Mouse (Mus musculus) lung, embryonic 15.5 days (tissue): ENCODE measurements around the gene Fhad1. TPM values are rescaled to one million over a fixed set of nuclear protein-coding genes. Genes with fewer than 3 reads are reported as not detected.
A peak's percentile ranks its signal among the peaks of the same experiment; 100 is the strongest.

ENCODE experiments used
- ATAC-seq: fragments of 200-750 bp; cut with Nextera tagmentation; 2 replicates; pipeline ENCODE4 v1.8.0; 2017; ENCODE audit warnings: moderate number of reproducible peaks, borderline replicate concordance; ENCODE audit not compliant: low FRiP score, low TSS enrichment; ENCODE audit errors: extremely low read depth
- H3K27ac ChIP-seq: fragments of 300-500 bp; sonication (generic); 2 replicates; pipeline ENCODE4 v1.5.1; 2015; ENCODE audit warnings: moderate library complexity, mild to moderate bottlenecking, inconsistent platforms
- H3K27me3 ChIP-seq: fragments of 300-500 bp; sonication (generic); 2 replicates; pipeline ENCODE4 v1.6.1; 2015; ENCODE audit warnings: inconsistent platforms
- H3K36me3 ChIP-seq: fragments of 300-500 bp; sonication (generic); 2 replicates; pipeline ENCODE4 v1.6.1; 2015; ENCODE audit warnings: inconsistent platforms
- H3K4me1 ChIP-seq: fragments of 300-500 bp; sonication (generic); 2 replicates; pipeline ENCODE4 v1.6.1; 2015; ENCODE audit warnings: inconsistent platforms
- H3K4me2 ChIP-seq: fragments of 300-500 bp; sonication (generic); 2 replicates; pipeline ENCODE4 v1.6.1; 2015; ENCODE audit warnings: inconsistent platforms, mild to moderate bottlenecking, moderate library complexity
- H3K4me3 ChIP-seq: fragments of 300-500 bp; sonication (generic); 2 replicates; pipeline ENCODE4 v1.5.1; 2015; ENCODE audit warnings: mild to moderate bottlenecking, inconsistent platforms
- H3K9ac ChIP-seq: fragments of 300-500 bp; sonication (generic); 2 replicates; pipeline ENCODE4 v1.6.1; 2015; ENCODE audit warnings: inconsistent platforms
- H3K9me3 ChIP-seq: fragments of 300-500 bp; sonication (generic); 2 replicates; pipeline ENCODE4 v1.6.1; 2016; ENCODE audit warnings: inconsistent platforms
- WGBS: fragments of 180-500 bp; shearing (Covaris S2); methylation state at CpG from one replicate; pipeline ENCODE4 v1.1.7; 2015; 5-methylcytosine and 5-hydroxymethylcytosine counted together
- polyA plus RNA-seq: library from polyadenylated mRNA; unstranded; fragments of >200 nt; fragmentation: Nextera tagmentation; extraction: Ambion mirVana; gene quantifications from 2 replicates; pipeline ENCODE4 v1.2.1, GENCODE M21; 2015

The Fhad1 gene
- polyA plus RNA-seq, 1 experiment from 2014 or later, result 1.7 TPM

DNA sequence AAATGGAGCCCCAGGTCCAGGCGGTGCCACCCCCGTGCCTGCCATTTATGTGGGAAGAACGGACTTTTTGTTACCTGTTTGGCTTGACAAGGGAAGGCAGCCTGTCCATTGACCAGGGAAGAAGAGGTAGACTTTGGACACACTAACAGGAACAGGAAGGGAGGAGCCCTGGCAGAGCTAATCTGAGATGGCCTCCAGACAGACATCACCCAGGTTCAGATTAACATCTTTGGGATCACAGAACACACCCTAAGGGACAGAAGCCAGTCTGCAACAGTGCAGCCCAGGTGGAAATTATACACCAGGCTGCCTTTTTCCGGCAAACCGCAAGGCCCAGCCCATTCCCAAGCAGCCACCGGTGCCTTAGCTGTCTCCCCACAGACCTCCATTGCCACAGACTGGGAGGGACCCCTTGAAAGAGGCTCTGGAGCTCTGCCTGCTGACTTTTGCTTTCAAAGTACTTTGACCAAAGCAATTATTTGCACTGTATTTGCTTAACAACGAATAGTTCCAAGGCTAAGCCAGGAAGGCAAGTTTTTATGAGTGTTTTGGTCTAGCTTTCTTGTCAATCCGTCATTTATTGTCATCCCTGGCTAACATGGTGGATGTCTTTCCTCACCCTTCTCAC, 121.6 kb downstream of the Fhad1 start:
- WGBS, result 75% methylated on average over 8 of the region's 8 CpGs
- Histone ChIP-seq H3K27ac (no peak overlapping the region), H3K36me3 (no peaks in the 10 kb centered on the region), H3K9me3 (no peaks in the 10 kb centered on the region), H3K4me2 (no peak overlapping the region), H3K4me1 (peaks cover 21% of the 10 kb centered on the region), H3K27me3 (no peaks in the 10 kb centered on the region), H3K9ac (no peak overlapping the region), H3K4me3 (no peak overlapping the region)
- no peak for ATAC-seq

DNA sequence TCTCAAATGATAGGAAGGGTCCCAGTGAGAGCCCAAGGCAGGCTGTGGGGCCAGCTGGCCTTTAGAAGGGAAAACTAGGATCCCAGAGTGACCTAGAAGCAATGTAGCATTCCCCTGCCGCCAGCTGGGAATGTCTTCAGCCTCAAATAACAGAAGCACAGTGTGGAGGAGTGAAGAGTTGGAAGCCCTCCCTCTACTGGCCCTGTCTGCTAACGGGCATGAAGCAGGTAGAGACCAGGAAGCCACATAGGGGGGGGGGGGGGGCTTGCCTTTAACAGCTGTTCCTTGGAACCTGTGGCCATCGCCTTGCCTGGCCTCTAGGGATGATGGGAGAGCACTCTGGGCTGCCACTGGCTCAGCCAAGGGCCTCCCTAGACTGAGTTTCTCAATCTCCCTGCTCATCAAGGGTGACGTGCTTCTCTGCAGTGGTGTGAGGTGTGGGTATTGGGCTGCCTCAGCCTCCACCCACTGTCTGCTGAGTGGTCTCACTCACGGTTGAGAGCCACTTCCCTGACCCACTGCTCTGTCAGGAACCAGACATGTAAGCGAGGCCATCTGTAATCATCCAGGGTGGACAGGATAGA, 128.4 kb downstream of the Fhad1 start:
- Histone ChIP-seq H3K4me2 (no peak overlapping the region), H3K27ac (no peak overlapping the region), H3K9me3 (no peaks in the 10 kb centered on the region), H3K9ac (no peak overlapping the region), H3K36me3 (no peaks in the 10 kb centered on the region), H3K4me3 (no peak overlapping the region), H3K27me3 (no peaks in the 10 kb centered on the region), H3K4me1 (peaks cover 12% of the 10 kb centered on the region)
- 33% methylated on average over 6 of the region's 6 CpGs for WGBS
- no peak for ATAC-seq

DNA sequence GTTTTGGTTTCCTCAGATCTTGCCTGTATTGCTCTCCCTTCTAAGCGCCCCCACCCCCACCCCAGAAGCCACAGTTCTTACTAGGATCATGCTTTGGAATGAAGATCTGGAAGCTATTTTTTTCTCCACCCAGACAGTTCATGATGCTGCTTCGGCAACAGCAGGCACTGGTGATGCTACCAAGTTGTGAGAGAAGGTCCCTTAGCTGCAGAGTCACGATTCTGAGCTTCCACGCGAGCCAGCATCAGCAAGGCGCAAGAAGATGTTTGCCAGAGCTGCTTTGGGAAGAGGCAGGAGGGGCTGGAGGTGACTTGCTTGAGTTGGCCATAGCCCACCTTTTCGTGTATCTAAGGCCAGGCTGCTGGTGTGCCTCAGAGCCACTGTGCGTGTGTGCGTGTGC, 129.4 kb downstream of the Fhad1 start:
- Histone ChIP-seq H3K9ac (no peak overlapping the region), H3K27me3 (no peaks in the 10 kb centered on the region), H3K27ac (no peak overlapping the region), H3K36me3 (no peaks in the 10 kb centered on the region), H3K4me1 (peaks cover 15% of the 10 kb centered on the region), H3K9me3 (no peaks in the 10 kb centered on the region), H3K4me3 (no peak overlapping the region), H3K4me2 (no peak overlapping the region)
- ATAC-seq, result no peak
- WGBS, result 61% methylated on average over 9 of the region's 9 CpGs

GRCm38 (mm10) chr4:141882858-141883257, 132.0 kb downstream of the Fhad1 start:
- Histone ChIP-seq H3K9me3 (no peaks in the 10 kb centered on the region), H3K27me3 (no peaks in the 10 kb centered on the region), H3K4me2 (no peak overlapping the region), H3K4me1 (peaks cover 22% of the 10 kb centered on the region), H3K27ac (no peak overlapping the region), H3K4me3 (no peak overlapping the region), H3K36me3 (no peaks in the 10 kb centered on the region), H3K9ac (no peak overlapping the region)
- no peak for ATAC-seq
- WGBS, result 82% methylated on average over 7 of the region's 7 CpGs

- WGBS, result 39% methylated on average over 5 of the region's 5 CpGs
- no peak overlapping the region for H3K4me2 ChIP-seq
- no peak overlapping the region for H3K9ac ChIP-seq
- H3K27ac ChIP-seq, result no peak overlapping the region
- peaks cover 22% of the 10 kb centered on the region for H3K4me1 ChIP-seq
- H3K4me3 ChIP-seq, result no peak overlapping the region
- no peaks in the 10 kb centered on the region for H3K36me3 ChIP-seq
- no peak for ATAC-seq
- H3K27me3 ChIP-seq, result 0 out of 2 replicates have a peak, but pooled peaks cover 4% of the 10 kb centered on the region
- no peaks in the 10 kb centered on the region for H3K9me3 ChIP-seq
Observed at GRCm38 (mm10) chr4:141881950-141882349, 132.9 kb downstream of the Fhad1 start.

- WGBS, result 36% methylated on average over 10 of the region's 10 CpGs
- Histone ChIP-seq H3K9me3 (no peaks in the 10 kb centered on the region), H3K4me3 (no peak overlapping the region), H3K36me3 (no peaks in the 10 kb centered on the region), H3K9ac (no peak overlapping the region), H3K27ac (no peak overlapping the region), H3K4me2 (no peak overlapping the region), H3K27me3 (0 out of 2 replicates have a peak, but pooled peaks cover 4% of the 10 kb centered on the region), H3K4me1 (peaks cover 22% of the 10 kb centered on the region)
- no peak for ATAC-seq
Observed at GRCm38 (mm10) chr4:141881289-141881914, 133.5 kb downstream of the Fhad1 start.

DNA sequence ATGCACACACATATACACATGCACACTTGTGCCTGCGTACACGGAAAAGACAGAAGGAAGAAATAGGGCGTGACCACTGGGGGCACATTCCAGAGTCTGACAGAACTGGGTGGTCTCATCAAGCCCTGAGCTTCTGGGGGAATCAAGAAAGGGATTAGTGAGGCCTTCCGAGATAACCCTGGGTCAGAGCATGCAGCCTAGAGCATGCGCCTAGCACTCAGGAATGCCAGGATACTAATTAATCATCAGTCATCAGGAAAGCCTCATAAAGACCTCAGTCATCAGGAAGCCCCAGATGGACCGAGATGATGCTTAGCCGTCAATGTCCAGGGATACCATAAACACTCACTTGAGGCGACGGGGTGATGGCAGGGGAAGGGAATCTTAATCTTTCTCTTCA, 135.0 kb downstream of the Fhad1 start:
- Histone ChIP-seq H3K27ac (no peak overlapping the region), H3K4me1 (peaks cover 30% of the 10 kb centered on the region), H3K36me3 (no peaks in the 10 kb centered on the region), H3K27me3 (peaks cover 10% of the 10 kb centered on the region; the same call in 1 of the 2 replicates), H3K9me3 (no peaks in the 10 kb centered on the region), H3K9ac (no peak overlapping the region), H3K4me3 (no peak overlapping the region), H3K4me2 (no peak overlapping the region)
- ATAC-seq, result no peak
- 42% methylated on average over 9 of the region's 9 CpGs for WGBS

GRCm38 (mm10) chr4:141879074-141879473, 135.8 kb downstream of the Fhad1 start:
- 0 out of 2 replicates have a peak overlapping the region, but pooled peaks have one; percentile 7 for H3K27ac ChIP-seq
- peaks cover 10% of the 10 kb centered on the region; the same call in 1 of the 2 replicates for H3K27me3 ChIP-seq
- no peaks in the 10 kb centered on the region for H3K36me3 ChIP-seq
- no peaks in the 10 kb centered on the region for H3K9me3 ChIP-seq
- no peak overlapping the region for H3K4me2 ChIP-seq
- 54% methylated on average over 4 of the region's 4 CpGs for WGBS
- no peak overlapping the region for H3K4me3 ChIP-seq
- no peak for ATAC-seq
- peaks cover 30% of the 10 kb centered on the region for H3K4me1 ChIP-seq
- H3K9ac ChIP-seq, result no peak overlapping the region

DNA sequence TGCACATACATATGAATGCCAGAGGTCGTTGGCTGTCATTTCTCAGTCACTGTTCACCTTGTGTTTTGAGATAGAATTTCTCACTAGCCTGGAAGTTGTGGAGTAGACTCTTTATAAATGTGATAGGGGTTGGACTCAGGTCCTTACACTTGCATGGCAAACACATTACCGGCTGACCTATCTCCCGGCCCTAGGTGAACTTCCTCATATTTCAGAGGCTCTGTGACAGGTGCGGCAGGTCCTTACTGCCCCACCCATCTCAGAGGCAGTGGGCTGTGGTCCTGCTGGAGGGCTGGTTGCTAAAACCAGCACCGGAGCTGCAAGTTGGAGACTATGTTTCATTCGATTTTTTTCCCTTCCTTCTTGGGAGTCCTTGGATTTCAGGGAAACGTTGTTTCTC, 136.3 kb downstream of the Fhad1 start:
- Histone ChIP-seq H3K27me3 (peaks cover 10% of the 10 kb centered on the region; the same call in 1 of the 2 replicates), H3K9ac (no peak overlapping the region), H3K9me3 (no peaks in the 10 kb centered on the region), H3K4me1 (peaks cover 33% of the 10 kb centered on the region), H3K4me2 (no peak overlapping the region), H3K27ac (0 out of 2 replicates have a peak overlapping the region, but pooled peaks have one; percentile 7), H3K36me3 (no peaks in the 10 kb centered on the region), H3K4me3 (no peak overlapping the region)
- no peak for ATAC-seq
- 19% methylated on average over 7 of the region's 7 CpGs for WGBS

DNA sequence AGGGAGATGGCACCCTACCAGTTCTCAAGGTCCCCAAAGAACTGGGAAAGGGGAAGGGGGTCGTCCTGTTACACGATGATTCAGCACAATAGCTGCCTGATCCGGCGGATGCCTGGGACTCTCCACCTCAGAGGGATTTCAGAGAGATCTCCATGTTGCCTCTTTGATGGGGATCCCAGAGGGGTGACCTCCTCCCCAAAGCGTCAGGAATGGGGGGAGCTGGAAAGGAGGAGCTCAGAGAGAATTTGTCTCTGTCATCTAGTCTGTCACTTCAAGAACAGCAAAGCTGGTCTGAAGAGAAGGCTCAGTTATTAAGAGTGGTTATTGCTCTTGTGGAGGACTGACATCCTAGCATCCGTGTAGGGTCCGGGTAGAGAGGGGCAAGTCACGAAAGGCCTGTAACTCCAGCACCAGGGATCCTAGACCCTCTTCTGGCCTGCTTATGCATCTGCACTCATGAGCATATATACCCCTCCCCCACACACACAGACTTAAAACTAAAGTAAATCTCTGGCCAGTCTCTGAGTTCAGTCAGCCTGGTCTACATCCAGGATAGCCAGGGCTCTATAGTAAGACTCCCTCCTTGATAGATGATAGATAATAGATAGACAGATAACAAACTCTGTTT, 139.3 kb downstream of the Fhad1 start:
- H3K4me2 ChIP-seq, result peak overlapping the region; percentile 98
- H3K4me3 ChIP-seq, result peak overlapping the region; percentile 80
- no peaks in the 10 kb centered on the region for H3K36me3 ChIP-seq
- peak overlapping the region; percentile 82; the same call in 1 of the 2 replicates for H3K9ac ChIP-seq
- ATAC-seq, result no peak
- H3K9me3 ChIP-seq, result no peaks in the 10 kb centered on the region
- 12% methylated on average over 8 of the region's 8 CpGs for WGBS
- peak overlapping the region; percentile 65; the same call in 1 of the 2 replicates for H3K27ac ChIP-seq
- H3K4me1 ChIP-seq, result peaks cover 48% of the 10 kb centered on the region
- H3K27me3 ChIP-seq, result peaks cover 10% of the 10 kb centered on the region; the same call in 1 of the 2 replicates

DNA sequence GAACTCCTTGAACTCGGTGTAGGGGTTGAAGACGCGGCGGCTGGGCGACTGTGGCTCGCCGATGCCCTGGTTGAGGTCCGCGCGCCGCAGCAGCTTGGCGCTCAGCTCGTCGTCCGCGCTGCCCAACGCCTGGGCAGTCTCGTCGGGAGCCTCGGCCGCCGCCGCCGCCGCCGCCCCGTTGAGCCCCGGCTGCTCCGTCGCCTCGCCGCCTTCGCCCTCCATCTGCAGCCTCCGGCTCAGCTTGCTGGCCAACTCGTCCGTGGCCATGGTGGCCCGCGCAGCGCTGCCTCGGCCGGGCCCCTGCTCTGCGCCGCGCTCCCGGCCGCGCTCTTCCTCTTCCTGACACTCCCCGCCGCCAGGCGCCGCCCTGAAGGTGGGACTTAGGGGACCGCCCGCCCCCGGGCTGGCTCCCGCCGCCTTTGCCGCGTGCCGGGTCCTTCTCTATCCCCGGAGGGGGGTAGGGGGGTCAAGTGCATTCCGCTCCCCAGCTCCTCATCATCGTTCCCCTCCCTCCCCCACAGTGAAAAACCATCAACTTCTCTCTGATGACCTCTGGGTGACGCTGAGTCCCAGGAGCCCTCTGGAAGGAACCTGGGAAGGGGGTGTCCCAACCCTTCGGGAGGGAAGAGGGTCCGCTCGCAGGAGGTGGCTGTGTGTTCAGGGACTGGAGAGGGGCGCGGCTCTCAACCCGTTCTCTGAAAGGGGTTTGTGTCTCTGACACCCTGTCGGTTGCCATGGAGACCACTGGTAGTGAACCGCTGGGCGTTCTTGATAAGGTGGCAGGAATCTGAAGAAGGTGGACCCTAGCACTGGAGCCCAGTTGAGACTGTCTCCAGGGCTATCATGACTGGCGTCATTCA, 140.1 kb downstream of the Fhad1 start, which contains the start of gene Efhd2:
Gene Efhd2, minus strand, starts transcription at position 320 of the 860 bp plus-strand sequence.
- Histone ChIP-seq H3K4me2 (peak within 1 kb of the TSS; percentile 98), H3K27ac (peak within 1 kb of the TSS; percentile 65), H3K36me3 (0 out of 2 replicates have a peak, but pooled peaks cover 2% of the 10 kb centered on the region), H3K4me1 (peaks cover 51% of the 10 kb centered on the region), H3K4me3 (peak within 1 kb of the TSS; percentile 80), H3K27me3 (peaks cover 10% of the 10 kb centered on the region; the same call in 1 of the 2 replicates), H3K9ac (peak within 1 kb of the TSS; percentile 82), H3K9me3 (no peaks in the 10 kb centered on the region)
- under 1% methylated on average over 72 of the region's 73 CpGs for WGBS
- peak; percentile 89 for ATAC-seq
